Mouse (Mus musculus): ENCODE data around the gene Arhgap17.
A peak's percentile ranks its signal among the peaks of the same experiment; 100 is the strongest.

Gene Arhgap17

GRCm38 (mm10) chr7:123369759-123370481 is at the start of gene Arhgap17, which contains the start of gene Lcmt1:
Gene Arhgap17, minus strand, starts transcription at chr7:123369915.
Gene Lcmt1, plus strand, starts transcription at chr7:123369784.
- peak; percentile 94 to 99 for DNase-seq (ENCODE audit: low spot score in 2 of 2)

DNA sequence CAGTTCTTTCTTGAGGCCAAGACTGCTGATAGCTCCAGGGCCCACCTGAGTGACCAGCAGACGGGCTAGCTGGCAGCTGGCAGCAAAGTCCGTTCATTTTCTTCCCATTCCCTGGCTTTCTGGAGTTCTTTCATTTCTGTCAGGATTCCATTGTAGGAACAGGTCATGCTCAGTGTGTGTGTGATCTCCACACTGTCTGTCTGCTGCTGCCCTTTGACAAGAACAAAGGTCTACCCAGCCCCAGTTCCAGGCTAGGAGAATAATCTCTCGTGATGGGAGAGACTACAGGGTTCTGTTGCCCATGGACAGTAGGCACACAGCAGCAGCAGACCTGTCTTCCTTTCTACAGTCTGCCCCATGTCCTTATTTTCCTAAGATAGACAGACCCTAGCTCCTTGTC is 47.9 kb upstream of the Arhgap17 start:
- no peak for DNase-seq (ENCODE audit: low spot score in 2 of 2)

DNA sequence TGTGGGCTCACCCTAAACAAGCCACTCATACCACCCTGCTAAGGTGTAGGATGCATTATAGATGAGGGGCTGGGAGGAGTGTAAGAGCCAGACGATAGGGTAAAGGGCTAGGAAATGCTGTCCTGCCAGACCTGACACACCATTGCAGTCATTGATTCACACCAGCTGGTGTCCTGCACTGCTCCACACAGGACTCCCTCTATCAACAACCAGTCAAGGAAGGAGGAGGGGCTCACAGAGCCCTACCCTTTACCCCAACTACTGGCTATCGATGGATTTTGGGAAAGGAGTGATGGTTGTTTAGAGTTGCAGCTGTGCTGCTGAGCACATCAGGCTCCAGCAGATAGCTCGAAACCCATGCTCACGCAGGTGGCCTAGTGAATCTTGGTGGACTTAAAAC is 47.1 kb upstream of the Arhgap17 start:
- no peak for DNase-seq (ENCODE audit: low spot score in 2 of 2)

DNA sequence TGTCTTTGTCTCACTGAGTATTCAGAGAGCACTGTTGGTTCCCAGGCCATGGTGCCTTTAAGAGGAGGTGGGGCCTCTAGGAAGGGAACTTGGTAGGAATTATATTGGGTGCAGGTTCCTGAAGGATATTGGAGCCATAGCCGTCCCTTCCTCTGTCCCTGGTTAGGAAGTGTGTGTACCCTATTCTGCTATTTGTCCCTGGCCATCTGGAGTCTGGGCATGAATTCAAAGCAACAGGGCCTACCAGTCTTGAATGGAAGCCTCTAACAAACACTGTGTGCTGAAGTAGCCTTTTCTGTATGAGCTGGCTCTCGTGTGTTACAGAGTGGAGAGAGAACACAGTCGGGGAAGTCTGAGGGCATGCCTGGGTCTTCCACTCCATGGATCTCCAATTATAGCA is 42.4 kb upstream of the Arhgap17 start:
- no peak for DNase-seq (ENCODE audit: low spot score in 2 of 2)

DNA sequence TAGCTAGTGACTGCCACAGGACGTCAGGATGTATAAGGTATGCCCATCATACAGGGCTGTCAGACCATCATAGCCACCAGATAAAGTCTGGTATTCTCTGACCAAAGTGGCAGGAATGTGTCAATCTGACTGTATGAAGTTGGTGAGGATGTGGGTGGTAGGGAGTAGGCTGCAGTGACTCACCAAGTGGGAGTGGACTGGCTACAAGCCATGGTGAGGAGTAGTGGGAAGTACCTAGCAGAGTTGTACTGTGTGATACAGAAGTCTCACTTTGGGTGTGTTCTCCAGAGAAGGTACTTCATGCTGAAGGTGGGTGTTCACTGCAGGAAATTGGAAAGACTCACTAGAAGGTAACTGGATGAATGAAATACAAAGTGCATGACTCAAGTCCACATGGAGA is 41.4 kb upstream of the Arhgap17 start:
- DNase-seq (ENCODE audit: low spot score in 2 of 2): no peak

DNA sequence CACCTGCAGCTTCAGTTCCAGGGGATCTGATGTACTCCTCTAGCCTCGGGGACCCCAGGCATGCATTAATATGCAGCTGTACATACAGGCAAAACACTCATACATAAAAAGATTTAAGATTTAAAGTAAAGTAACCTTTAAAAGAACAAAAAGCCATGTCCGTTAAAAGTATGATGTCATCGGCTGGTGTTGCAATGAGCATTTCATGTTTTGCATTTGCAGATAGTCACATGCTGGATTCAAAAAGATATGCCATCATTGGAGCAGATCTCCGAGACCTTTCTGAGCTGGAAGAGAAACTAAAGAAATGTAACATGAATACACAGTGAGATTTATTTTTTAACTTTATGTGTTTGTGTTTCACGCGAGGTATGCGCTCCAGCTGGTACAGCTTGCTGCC is 40.8 kb upstream of the Arhgap17 start:
- DNase-seq (ENCODE audit: low spot score in 2 of 2): no peak

- no peak for DNase-seq (ENCODE audit: low spot score in 2 of 2)
These were observed 37.3 kb upstream of the Arhgap17 start for GRCm38 (mm10) chr7:123406988-123407387.

DNA sequence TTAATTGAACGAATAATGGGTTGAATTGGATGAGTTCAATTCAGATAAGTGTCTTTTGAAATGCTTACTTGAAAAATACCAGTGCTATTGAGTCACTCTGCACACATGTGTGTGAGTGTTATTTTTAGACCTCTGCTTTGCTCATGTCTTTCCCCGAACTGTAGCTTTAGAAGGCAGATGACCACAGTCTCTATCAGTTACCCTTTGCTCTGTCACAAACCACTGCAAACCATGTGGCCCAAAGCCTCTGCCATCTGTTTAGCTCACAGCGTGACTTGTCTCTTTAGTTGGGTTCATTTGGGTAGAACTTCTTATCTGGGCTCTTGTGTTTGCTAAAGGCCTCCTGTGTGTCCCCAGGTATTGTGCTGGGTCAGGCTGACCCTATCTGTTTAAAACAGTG is 35.9 kb upstream of the Arhgap17 start:
- DNase-seq (ENCODE audit: low spot score in 2 of 2): no peak

GRCm38 (mm10) chr7:123404198-123404597 is 34.5 kb upstream of the Arhgap17 start:
- DNase-seq (ENCODE audit: low spot score in 2 of 2): no peak

DNA sequence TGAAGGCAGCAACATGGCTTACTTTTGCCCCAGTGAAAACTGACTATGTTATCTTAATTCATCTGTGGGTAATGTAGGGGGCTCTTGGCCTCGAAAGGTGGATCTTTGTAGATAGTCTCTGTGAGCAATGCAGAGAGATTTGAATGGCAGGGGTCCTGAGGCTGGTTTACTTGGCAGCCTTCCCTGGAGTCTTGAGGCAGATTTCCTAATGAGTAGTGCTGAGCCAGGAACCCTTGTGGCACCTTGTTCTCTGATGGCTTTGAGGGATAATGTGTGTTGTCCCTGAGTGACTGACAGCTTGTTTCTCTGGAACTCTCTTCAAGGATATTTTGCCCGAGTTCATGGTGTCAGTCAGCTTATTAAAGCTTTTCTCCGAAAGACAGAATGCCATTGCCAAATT is 31.4 kb upstream of the Arhgap17 start:
- DNase-seq (ENCODE audit: low spot score in 2 of 2): no peak

DNA sequence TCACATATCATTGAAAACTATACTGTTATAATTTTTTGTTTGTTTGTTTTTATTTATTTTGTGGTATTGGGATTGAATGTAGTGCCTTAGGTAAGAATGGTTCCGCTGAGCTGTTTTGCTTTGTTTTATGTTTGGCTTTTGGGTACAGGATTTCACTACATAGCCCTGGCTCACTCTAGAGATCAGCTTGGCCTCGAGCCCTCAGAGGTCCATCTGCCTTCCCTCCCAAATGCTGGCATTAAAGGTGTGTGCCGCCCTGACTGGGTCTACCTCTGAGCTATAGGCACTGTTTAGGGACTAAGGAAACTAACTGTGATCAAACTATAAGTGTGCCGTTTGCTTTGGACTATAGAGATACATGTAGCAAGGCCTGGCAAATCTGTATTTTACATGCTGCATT is 29.6 kb upstream of the Arhgap17 start:
- DNase-seq (ENCODE audit: low spot score in 2 of 2): no peak

DNA sequence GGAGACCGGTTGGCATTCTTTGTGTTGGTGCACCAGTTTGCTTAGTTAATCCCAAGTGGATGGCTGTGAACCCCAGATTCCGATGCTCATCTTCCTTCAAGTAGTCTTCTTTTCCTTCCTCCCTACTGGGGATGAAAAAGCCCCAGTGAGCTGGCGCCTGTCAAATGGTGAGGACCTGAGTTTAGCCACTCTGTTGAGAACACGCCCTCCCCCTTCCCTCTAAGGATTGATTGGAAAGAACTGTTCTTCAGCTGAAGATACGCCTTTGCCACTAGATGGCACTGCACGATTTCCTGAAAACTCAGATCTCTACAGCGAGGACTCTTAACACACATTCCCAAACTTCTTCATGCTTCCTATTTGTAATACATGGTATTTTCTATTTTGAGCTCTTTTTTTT is 29.1 kb upstream of the Arhgap17 start:
- peak; percentile 10 to 35 for DNase-seq (ENCODE audit: low spot score in 2 of 2)

GRCm38 (mm10) chr7:123397931-123398330 is 28.2 kb upstream of the Arhgap17 start:
- DNase-seq (ENCODE audit: low spot score in 2 of 2): no peak

DNA sequence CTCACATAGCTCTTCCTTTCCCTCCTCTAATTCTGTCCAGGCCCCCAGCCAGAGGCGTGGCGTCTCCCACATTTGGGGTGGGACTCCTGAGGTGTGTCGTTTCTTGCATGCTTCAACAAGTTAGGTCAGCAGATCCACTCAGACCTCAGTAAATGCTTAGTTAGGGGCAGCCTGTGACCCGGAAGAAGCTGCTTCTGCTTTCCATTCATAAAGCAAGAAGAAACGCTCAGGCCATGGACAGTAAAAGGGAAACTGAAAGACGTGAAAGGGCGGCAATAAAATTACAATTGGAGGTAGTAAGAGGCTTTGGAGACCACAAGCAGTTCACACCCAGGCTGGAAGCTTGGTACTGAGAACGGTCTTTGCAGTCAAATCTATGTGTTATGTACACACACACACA is 27.7 kb upstream of the Arhgap17 start:
- no peak for DNase-seq (ENCODE audit: low spot score in 2 of 2)

GRCm38 (mm10) chr7:123396900-123397299 is 27.2 kb upstream of the Arhgap17 start:
- DNase-seq (ENCODE audit: low spot score in 2 of 2): no peak

- DNase-seq (ENCODE audit: low spot score in 2 of 2): no peak
These were observed 24.6 kb upstream of the Arhgap17 start for GRCm38 (mm10) chr7:123394271-123394670.

DNA sequence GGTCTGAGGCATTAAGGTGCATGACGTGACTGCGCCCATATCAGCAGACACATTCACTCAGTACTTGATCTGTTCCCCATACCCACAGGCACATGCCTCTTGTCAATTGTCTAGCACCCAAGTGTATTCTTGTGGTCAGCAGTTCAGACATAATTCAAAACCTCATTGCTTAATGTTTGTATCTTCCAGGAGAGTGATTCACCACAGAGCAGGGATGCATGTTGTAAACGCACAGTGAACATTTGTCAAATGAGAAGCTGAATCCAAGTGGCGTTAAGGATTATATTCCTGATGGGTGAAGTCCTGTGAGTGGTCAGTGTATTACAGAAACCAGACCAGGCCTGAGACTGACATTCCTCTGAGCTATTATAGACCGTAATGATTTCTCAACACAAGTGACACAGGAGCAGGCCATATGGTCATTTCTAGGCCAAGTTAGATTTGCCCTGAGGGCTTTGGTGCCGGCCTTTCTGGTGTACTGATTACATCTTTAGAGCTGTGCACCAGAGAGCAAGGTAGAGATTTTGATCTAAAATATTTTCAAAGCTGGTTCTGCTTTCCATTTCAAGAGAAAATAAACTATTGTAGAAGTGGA is 20.1 kb upstream of the Arhgap17 start:
- DNase-seq (ENCODE audit: low spot score in 2 of 2): no peak

DNA sequence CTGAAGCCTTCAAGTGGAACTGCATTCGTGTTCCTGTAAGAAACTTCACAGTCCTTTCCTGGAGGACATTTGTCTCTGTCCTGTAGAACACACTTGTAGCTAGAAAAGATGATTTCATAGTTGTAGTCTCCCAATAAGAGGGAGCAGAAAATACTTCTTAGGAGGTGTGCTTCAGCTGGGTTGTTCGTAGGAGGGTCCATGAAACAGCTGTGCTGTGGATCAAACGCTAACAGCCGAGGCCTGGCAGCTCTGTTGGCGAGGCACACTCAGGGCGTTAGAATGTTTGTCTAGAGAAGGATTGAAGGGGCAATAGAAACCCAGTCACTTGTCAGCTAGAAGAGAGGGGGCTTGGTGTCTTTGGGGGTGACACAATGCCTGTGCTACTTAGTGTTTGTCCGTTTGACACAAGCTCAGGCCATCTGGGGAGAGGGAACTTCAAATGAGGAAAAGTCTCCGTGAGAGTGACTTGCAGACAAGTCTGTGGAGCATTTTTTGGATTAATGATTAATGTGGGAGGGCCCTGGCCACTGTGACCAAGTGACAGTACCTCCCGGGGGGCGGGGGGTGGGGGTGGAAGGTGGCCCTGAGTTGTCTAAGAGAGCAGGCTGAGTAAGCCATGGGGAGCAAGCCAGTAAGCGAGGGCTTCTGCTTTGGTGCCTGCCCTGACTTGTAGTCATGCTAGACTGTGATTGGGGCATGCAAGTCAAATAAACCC is 16.1 kb upstream of the Arhgap17 start:
- DNase-seq (ENCODE audit: low spot score in 2 of 2): no peak

- peak; percentile 83 to 96 for DNase-seq (ENCODE audit: low spot score in 2 of 2)
These were observed 8.0 kb upstream of the Arhgap17 start for GRCm38 (mm10) chr7:123377443-123378400.

DNA sequence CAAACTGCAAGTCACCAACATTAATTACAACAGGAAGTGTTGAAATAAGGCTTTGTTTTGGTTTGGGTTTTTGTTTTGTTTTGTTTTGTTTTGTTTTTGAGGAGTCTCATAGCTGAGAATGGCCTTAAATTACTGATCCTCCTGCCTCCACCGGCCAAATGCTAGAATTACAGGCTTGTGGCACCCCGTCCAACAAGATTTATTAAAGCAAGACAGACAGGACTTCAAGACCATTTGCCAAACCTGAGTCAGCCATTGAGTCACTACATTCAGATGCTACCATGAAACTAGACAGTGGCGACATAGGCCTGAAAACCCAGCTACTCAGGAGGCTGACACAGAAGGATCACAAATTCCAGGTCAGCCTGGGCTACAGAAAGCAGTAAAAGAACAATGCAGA is 1.8 kb upstream of the Arhgap17 start:
- peak in 1 of 2 experiments; percentile 42 for DNase-seq (ENCODE audit: low spot score in 2 of 2)

GRCm38 (mm10) chr7:123370700-123371099 is 985 bp upstream of the Arhgap17 start:
- no peak for DNase-seq (ENCODE audit: low spot score in 2 of 2)
